Mouse (Mus musculus) CD4-positive naive resting alpha-beta T cell, adult 76 days (primary cell): ENCODE data around the gene P4hb. TPM values are rescaled to one million over a fixed set of nuclear protein-coding genes. Genes with fewer than 3 reads are reported as not detected.

Experiments
- total RNA-seq: library from RNA; stranded (reverse); gene quantifications from one replicate; pipeline ENCODE4 v1.2.4, GENCODE M21; 2023

P4hb gene
- total RNA-seq: 114 TPM

GRCm38 (mm10) chr11:120572752-120573584, at the start of gene P4hb:
TSS of gene P4hb (minus strand) at chr11:120573253.

GRCm38 (mm10) chr11:120617519-120618112, 44.6 kb upstream of the P4hb start, which contains the start of gene Pcyt2:
TSS of gene Pcyt2 (minus strand) at chr11:120617936.

GRCm38 (mm10) chr11:120608241-120609034, 35.4 kb upstream of the P4hb start, which contains the start of gene Npb:
TSS of gene Npb (plus strand) at chr11:120608477.

GRCm38 (mm10) chr11:120598283-120598989, 25.4 kb upstream of the P4hb start, which contains the start of the genes Alyref and Anapc11:
TSS of gene Alyref (minus strand) at chr11:120598365.
TSS of gene Anapc11 (plus strand) at chr11:120598421.

GRCm38 (mm10) chr11:120581490-120582267, 8.6 kb upstream of the P4hb start, which contains the start of gene Arhgdia:
TSS of gene Arhgdia (minus strand) at chr11:120581624.

GRCm38 (mm10) chr11:120550810-120551440, 22.1 kb downstream of the P4hb start, which contains the start of gene Ppp1r27:
TSS of gene Ppp1r27 (minus strand) at chr11:120551132.

GRCm38 (mm10) chr11:120549168-120549945, 23.7 kb downstream of the P4hb start, which contains the start of gene Mcrip1:
TSS of gene Mcrip1 (minus strand) at chr11:120549727.

GRCm38 (mm10) chr11:120530085-120530964, 42.7 kb downstream of the P4hb start, which contains the start of gene Gcgr:
TSS of gene Gcgr (plus strand) at chr11:120530699.

Other genes starting within 250 kb of the P4hb start
- gene Actg1, start 224.7 kb downstream of the P4hb start, total RNA-seq: 1,148 TPM
- 1.1 TPM for gene Fscn2, start 211.7 kb downstream of the P4hb start, total RNA-seq
- 25.7 TPM for gene Faap100, start 194.5 kb downstream of the P4hb start, total RNA-seq
- 58.8 TPM for gene Nploc4, start 135.5 kb downstream of the P4hb start, total RNA-seq
- 57.3 TPM for gene Tspan10, start 130.6 kb downstream of the P4hb start, total RNA-seq
- gene Pde6g, start 119.8 kb downstream of the P4hb start, total RNA-seq: 0.67 TPM
- 3.7 TPM for gene Oxld1, start 115.2 kb downstream of the P4hb start, total RNA-seq
- 35.0 TPM for gene Ccdc137, start 115.1 kb downstream of the P4hb start, total RNA-seq
- gene Arl16, start 105.6 kb downstream of the P4hb start, total RNA-seq: 12.6 TPM
- gene Mrpl12, start 88.6 kb downstream of the P4hb start, total RNA-seq: 32.6 TPM
- 9.1 TPM for gene Slc25a10, start 81.4 kb downstream of the P4hb start, total RNA-seq
- gene Gcgr, start 42.6 kb downstream of the P4hb start, total RNA-seq: not detected
- 37.9 TPM for gene Mcrip1, start 23.5 kb downstream of the P4hb start, total RNA-seq
- gene Ppp1r27, start 22.1 kb downstream of the P4hb start, total RNA-seq: not detected
- 372 TPM for gene Arhgdia, start 8.4 kb upstream of the P4hb start, total RNA-seq
- 104 TPM for gene Alyref, start 25.1 kb upstream of the P4hb start, total RNA-seq
- gene Anapc11, start 25.2 kb upstream of the P4hb start, total RNA-seq: 57.5 TPM
- gene Npb, start 35.2 kb upstream of the P4hb start, total RNA-seq: 6.0 TPM
- gene Pcyt2, start 44.7 kb upstream of the P4hb start, total RNA-seq: 152 TPM
- 96.6 TPM for gene Sirt7, start 52.0 kb upstream of the P4hb start, total RNA-seq
- gene Mafg, start 60.3 kb upstream of the P4hb start, total RNA-seq: 53.1 TPM
- 2.8 TPM for gene Pycr1, start 70.5 kb upstream of the P4hb start, total RNA-seq
- not detected for gene Myadml2, start 74.9 kb upstream of the P4hb start, total RNA-seq
- gene Notum, start 87.9 kb upstream of the P4hb start, total RNA-seq: not detected
- gene Aspscr1, start 99.7 kb upstream of the P4hb start, total RNA-seq: 106 TPM
- 18.0 TPM for gene Cenpx, start 140.5 kb upstream of the P4hb start, total RNA-seq
- 31.1 TPM for gene Lrrc45, start 140.7 kb upstream of the P4hb start, total RNA-seq
- gene Rac3, start 148.2 kb upstream of the P4hb start, total RNA-seq: 1.1 TPM
- gene Dcxr, start 154.0 kb upstream of the P4hb start, total RNA-seq: 3.0 TPM
- gene Cbr2, start 158.9 kb upstream of the P4hb start, total RNA-seq: not detected
- gene Hmga1b, start 189.5 kb upstream of the P4hb start, total RNA-seq: 22.0 TPM
- 12.3 TPM for gene Rfng, start 211.0 kb upstream of the P4hb start, total RNA-seq
- 56.1 TPM for gene Gps1, start 211.0 kb upstream of the P4hb start, total RNA-seq
- gene Dus1l, start 223.2 kb upstream of the P4hb start, total RNA-seq: 51.9 TPM